Mouse (Mus musculus) left cerebral cortex, adult 18-20 months (tissue): ENCODE measurements at regions not wholly inside any gene's neighbourhood (a gene's known extent, or its start where the extent isn't known, plus 50 kb on each side); places are given as distances from the start of the nearest gene placed in this dataset.
"Not testable (repeated sequence)": the region's sequence is repeated elsewhere in the genome, so short reads cannot be mapped to it uniquely, and the experiment has no call there.

Experiments
- DNase-seq, 2 experiments: peaks; one replicate each; pipeline ENCODE4 v3.0.0; 2021 to 2022; ENCODE audit warnings: low spot score in 2 of 2, mixed read lengths in 1 of 2

DNA sequence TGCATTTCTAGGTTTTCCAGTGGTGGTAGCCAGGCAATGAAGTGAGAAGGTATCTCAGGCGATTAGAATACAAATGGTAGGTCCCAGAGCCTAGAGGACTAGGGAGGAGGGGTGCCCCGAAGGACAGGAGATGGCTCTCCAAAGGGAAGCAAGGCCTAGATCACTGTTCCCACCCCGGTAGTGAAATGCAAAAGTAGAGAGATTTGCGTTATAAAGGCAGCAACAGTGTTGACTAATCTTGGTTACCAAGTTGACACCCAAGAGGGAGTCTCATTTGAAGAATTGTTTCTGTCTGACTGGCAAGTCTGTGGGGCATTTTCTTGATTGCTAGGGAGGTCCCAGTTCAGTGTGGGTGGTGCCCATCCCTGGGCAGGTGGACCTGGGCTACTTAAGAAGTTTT lies 278.8 kb downstream of the Diras2 start:
- no peak for DNase-seq

DNA sequence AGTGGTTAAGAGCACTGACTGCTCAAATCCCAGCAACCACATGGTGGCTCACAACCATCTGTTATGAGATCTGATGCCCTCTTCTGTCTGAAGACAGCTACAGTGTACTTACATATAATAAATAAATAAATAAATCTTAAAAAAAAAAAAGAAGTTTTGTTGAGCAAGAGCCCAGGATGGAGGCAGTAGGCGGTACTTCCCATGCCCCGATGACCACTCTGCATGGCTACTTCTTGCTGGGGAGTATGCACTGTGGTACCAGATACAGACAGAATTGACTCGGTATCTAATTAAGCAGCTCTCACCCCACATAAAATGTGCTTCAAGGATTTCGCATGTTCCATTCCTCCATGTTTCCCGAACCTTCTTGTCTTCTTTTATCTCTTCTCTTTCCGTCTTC lies 278.4 kb downstream of the Diras2 start:
- DNase-seq: not testable (repeated sequence)

DNA sequence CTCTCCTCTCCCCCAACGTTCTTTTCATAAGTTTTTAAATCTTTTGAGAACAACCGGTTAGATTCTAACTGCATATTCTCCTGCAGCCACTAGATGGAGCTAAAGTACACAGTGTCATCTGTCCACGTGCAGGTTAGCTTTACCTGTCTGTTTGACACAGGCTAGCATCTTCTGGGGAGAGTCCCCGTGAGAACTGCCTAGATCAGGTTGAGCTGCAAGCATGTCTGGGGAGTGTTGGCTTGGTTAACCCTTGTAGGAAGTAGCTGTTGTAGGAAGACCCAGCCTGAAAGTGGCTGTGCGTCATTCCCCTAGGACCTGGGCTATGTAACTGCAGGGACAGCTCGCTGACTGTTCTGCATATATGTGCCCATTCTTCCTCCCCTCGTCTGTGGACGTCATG lies 277.9 kb downstream of the Diras2 start:
- peak in 1 of 2 experiments; percentile 13 for DNase-seq

DNA sequence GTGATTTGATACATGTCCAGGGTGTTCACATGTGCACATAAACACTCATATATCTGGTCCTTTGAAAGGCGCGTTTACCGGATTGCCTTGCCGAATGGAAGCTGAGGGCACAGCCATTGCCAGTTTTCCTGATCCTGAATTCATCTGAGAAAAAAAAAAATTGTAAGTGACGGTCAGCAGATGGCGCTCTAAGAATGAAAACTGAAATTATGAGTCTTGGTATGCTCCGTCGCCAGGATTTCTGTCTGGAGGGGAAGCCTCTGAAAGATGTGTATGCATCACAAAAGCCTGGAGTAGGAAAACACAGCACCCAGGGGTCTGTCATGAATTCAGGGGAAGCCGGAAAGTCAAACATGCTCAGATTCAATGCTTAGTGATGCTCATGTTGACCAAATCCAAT lies 276.9 kb downstream of the Diras2 start:
- peak; percentile 53 to 70 for DNase-seq

DNA sequence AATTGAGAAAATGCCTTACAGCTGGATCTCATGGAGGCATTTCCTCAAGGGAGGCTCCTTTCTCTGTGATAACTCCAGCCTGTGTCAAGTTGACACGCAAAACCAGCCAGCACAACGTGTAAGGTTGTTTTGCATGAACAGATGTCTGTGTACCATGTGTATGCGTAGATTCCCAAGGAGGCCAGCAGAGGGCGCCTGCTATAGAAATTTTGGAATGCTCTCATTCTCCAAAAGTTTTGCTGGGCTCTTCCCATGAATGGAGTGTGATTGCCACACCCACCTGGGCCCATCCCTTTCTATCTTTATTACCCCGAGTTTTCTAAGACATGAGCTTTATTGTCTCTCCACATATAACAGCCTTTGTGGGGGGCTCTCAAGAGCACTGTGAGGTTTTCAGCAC lies 275.4 kb downstream of the Diras2 start:
- no peak for DNase-seq

DNA sequence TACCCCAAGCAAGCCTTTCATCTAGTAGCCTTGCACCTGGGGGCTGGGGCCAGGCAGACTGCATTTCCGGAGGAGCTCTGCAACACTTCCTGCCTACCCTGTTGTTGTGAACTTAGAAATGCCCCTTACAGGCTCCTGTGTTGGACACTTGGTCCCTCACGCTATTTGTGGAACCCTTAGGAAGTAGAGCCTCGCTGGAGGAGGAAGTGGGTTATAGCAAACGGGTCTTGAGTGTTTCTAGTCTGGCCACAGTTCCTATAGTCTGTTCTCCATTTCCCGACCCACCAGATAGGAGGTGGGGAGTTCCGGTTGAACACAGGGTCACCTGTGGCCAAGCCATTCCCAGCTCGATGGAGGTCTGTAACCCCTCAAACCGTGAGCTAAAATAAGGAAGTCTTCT lies 272.7 kb downstream of the Diras2 start:
- no peak for DNase-seq

DNA sequence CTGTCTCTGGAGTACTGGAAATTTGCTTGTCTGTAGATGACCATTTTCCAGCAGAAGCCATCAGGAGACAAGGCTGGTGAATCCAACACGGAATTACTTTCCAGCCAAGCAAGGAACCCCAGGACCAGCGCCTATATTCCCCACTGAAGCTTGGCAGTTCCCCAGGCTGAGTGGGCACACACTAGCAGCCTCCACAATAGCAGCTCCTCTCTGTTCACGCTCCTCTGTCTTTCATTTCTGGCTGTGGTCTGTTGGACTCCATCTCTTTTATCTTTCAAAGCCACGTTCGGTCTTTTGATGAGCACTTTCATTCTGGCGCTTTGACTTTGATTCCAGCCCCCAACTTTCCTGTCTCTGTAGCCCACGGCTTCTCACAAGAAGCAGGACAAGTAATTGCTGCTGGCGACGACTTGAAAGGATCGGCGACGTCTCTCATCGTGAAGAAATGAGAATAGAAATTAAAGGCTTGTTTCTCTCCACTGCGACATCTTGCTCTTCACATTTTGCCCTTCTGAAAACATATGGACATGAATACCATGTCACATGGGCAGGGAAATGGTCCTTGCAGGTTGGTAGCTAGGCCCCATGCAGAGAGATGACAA lies 268.0 kb downstream of the Diras2 start:
- DNase-seq: peak; percentile 54

DNA sequence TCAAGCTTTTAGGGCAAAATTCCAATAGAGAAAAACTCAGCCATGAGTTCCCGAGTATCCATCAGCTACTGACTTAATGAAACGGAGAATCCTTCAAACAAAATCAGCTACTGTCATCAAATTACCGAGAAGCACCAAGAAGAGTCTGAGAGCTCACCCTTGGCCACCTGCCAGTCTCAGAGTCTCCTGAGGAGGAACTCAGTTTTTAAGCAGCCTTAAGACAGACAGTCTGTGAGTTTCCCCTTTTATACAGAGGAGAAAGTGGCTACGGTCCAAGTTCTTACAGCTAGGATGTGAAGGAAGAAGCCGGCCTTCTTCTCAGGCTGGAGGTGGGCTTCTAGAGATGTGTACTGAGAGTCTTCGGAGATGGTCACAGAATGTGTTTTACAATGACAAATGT lies 262.8 kb downstream of the Diras2 start:
- no peak for DNase-seq

DNA sequence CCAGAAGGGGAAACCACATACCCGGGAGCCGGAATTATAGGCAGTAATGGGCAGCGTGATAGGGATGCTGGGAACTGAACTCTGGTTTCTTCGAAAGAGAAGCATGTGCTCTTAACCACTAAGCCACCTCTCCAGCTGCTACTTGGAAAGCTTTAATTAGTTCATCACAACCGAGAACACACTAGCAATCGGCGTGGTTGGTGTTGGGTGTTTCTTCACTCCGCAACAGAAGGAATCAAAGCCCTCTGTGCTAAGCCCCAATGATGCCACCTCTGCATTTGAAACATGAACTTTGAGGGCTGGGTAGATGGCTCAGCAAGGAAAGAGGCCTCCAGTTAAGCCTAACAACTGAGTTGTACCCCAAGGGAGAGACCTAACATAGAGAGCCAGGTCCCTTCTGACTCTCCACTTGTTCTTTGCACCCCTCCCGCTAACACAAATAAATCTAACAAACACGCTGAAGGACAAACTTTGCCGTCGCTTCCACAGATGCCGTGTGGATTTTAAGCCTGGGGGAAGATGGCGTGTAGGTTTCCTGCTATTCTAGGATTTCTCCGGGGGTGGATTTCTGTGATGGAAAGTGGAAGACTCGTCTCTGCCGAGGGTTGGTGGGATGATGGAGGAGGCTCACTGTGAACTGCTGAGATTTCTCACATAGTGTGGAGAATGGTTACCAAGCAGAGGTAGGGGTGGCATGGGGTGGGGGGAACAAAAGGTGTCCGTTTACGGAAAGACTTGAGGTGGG lies 257.4 kb downstream of the Diras2 start:
- DNase-seq: peak; percentile 53 to 67

DNA sequence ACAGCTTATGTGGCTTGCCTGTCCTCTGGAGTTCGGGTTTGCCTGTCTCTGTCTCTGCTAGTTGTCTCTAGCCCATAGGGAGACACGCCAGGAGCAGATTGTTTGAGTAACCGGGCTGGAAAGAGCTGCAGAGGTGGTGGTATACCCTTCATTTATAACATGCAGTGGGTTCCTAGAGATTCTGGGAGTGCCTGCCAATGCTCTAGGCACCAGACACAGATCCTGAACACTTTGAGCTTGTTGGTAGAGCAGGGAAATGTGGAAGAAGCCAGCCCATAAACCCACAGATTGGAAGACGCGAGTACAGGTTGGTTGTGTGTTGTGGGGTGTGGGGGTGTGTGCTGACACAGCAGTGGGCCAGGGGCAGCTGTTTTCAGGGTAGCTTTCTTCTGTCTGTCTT lies 255.9 kb downstream of the Diras2 start:
- DNase-seq: peak in 1 of 2 experiments; percentile 35

DNA sequence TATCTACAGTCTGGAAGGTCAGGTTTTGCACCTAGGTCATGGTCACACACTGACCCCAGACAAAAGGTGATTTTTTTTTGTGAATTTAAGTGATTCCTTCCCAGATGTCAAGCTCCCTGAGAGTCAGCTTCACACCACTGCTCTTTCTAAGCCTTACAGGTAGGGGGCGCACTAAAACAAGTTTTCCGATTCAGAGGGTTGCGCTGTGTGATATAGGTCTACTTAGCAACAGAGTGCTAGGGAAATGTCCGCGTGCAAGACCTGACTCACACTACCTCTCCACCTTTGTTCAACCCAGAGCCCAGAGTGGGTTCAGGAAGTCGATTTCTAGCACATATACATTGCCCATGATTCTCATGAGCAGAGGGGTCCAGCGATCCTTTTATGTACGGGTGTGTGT lies 255.4 kb downstream of the Diras2 start:
- DNase-seq: peak; percentile 56 to 63

DNA sequence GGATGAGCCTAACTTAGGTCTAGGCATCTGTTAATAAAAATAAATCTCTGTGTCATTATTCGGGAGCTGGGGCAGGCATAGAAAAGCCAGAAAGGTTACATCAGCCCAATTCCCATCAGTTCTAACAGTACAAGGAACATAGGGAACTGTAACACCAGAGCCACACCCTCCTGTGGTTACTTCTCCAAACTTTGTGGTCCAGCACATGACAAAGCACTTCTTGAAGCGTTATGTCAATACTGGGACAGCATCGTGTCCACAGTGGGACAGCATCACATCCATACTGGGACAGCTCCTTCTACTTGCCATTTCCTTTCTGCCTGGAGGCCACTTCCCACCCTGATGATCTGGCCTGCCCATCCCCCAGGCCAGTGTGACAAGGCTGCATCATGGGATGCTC lies 253.9 kb downstream of the Diras2 start:
- no peak for DNase-seq

DNA sequence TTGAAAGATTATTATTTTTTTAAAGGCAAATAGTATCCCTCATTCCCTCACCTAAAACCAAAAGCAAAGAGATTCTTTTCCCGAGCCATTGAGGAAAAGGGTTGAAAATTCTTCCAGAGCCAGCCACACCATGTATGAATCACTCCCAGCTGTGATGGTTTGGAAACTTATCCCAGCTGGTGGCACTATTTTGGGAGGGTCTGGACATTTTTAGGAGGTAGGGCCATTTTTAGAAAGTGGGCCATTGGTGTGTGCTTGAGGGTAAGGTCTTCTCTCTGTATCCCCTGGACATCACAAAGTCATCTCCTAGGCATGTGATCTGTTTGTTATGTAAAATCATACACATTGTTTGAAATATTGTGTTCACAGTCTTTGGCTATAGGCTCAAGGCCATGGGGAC lies 252.2 kb downstream of the Diras2 start:
- DNase-seq: no peak

DNA sequence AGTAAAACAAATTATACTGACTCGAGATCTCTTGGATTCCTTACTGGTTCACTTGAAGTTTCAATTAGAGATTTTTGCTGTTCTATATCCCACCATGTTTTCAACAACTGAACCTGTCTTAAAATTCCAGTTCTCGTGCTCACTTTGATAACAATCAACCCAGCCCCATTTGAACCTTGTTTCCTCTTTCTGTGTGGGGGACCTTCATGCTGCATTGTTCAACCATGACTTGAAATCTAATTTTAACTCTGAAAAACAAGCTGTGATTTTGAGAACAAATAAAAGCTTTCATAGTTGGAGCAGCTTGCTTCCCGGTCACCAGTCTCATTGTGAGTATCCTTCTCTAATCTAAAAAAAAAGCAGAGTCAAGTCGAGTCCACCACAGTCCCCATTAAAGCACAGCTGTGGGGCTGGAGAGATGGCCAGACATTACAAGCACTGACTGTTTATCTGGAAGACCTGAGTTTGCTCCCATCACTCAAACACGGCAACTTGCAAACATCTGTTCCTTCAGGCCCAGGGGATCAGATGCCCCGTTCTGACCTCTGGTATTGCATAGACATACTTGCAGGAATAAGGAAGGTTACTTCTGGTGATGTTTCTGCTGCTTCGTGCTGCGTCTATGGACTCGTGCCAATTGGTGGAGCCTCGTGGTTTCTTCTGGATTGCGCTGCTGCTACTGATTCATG lies 251.7 kb downstream of the Diras2 start:
- DNase-seq: no peak

DNA sequence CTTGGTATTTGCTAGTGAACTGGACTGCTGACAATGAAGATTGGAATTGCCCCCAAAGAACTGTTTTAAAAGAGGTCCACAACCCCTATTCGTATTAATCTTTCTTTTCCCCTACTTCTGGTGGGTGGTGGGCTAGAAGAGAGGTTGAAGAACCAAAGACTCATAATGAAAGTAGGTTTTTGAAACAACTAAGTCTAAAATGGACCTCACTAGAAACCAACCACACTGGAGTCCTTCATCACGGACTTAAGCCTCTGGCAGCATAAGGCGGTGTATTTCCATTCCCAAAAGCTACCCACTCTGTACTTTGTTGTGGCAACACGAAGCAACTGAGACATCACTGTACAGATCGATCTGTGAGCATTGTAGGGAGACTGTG lies 251.1 kb downstream of the Diras2 start:
- DNase-seq: no peak

DNA sequence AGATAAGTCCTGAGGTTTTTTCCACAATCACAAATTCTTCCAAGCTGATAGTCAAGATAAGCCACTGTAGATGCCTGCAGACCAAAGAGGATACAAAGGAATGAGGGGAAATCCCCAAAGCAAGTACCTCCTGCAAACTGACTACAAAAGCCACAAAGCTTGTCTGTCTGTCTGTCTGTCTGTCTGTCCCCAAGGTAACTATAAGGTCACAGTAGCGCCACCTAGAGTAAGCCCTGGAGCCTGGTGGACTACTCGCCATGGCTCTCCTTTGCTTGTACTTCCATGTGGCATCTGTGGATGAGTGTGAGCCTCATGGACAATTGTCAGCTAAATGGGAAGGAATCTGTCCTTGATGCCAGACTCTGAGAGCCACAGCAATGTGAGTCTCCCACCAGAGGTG lies 249.8 kb downstream of the Diras2 start:
- DNase-seq: no peak

DNA sequence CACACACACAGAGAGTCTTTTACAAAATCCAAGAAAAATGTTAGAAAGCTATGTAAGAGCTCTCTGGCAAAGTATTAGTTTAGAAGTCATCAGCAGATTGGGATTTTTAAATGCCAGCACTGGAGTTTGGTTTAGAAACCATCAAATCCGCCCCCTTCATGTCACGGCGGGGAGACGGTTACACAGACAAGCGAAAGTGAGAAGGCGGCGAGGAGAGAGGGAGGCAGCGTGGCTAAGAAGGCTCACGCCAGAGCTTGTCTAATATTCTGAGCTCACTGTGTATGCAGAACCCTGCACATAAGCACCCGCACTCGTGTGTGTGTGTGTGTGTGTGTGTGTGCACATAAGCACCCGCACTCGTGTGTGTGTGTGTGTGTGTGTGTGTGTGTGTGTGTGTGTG lies 248.6 kb downstream of the Diras2 start:
- DNase-seq: peak; percentile 35 to 68

DNA sequence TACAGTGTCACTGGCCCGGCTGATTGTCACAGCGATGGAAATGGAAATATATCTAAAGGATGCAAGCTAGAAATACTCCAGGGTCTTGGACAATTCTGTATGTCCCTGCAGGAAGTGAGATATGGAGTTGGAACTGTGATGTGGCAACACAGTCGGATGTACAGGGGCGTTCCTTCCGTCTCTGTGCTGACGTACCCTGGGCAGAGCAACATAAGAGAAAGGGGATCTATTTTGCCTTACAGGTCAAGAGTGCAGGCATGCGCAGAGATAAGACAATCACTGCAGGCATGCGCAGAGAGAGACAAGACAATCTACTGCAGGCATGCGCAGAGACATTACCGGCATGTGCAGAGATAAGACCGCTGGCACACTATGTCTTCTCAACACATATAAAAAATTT lies 247.6 kb downstream of the Diras2 start:
- DNase-seq: no peak

DNA sequence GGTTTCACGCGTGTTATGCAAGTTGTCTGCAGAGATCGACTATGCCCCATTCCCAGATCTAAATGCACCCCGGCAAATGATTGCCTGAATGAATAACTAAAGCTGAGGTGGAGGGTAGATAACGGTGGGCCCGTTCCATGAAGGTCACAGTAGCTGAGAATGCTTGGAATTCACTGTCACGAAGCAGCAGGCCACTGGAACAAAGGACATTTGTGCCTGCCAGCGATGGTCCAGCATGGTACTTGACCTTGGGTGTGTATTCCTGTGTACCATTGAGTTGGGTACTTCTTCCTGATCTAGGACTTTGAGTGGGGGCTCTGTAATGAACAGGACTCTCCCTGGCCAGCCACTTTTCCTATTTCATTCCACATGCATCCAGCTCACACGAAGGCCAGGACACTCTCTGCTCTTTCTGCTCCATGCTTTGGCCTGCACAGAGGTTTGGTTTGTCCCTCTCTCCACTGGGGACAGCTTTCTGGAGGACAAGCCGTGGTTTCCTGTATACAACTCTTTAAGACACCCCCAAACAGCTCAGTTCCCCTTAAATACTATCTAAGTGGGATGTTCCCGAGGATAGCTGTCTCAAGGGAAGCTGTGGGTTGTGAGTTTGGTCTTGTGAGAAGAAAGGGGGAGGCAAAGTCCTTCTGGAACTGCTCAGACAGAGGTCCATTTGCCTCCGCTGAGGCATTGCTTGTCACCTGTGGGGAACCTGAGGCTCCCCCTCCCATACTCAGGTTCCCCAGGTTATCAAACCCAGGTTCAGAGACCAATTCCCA lies 246.9 kb downstream of the Diras2 start:
- DNase-seq: no peak

DNA sequence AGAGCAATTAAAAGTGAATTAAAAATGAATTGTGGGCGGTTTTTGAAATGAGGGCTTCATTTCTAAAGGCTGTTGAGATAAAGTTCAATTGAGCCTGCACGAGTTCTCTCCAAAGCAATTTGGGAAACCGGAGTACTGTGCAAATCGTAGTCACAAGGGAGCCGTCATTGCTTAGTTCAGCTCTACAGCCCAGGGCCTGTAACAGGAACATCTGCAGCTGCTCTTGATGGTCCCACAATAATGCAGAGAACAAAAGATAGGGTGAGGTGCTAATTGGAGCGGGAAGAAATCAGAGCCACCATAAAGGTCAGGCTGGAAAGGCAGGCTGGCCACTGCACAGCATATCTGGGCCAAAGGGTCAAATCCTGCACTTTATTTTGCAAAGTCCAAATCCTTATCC lies 242.7 kb downstream of the Diras2 start:
- DNase-seq: no peak

DNA sequence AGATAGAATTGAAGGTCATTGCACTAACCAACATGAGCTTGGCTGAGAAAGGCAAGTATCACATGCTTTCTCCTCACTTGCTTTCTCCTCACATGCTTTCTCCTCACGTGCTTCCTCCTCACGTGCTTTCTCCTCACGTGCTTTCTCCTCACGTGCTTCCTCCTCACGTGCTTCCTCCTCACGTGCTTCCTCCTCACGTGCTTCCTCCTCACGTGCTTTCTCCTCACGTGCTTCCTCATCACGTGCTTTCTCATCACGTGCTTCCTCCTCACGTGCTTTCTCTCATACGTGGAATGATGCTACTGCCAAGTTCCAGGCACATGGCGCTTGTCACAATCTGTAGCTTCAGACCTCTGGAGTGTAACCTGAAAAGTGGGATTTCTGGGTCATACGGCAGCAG lies 235.2 kb downstream of the Diras2 start:
- no peak for DNase-seq
